Mouse (Mus musculus) thymus, postnatal 10 days (tissue): Measurements from ENCODE around the gene Cep164.
"Not testable (repeated sequence)": the region's sequence is repeated elsewhere in the genome, so short reads cannot be mapped to it uniquely, and the experiment has no call there.

ENCODE experiments used
- DNase-seq, 2 experiments: peaks; one replicate each; pipeline ENCODE4 v3.0.0; 2021; ENCODE audit warnings: low spot score in 2 of 2

Cep164 gene

DNA sequence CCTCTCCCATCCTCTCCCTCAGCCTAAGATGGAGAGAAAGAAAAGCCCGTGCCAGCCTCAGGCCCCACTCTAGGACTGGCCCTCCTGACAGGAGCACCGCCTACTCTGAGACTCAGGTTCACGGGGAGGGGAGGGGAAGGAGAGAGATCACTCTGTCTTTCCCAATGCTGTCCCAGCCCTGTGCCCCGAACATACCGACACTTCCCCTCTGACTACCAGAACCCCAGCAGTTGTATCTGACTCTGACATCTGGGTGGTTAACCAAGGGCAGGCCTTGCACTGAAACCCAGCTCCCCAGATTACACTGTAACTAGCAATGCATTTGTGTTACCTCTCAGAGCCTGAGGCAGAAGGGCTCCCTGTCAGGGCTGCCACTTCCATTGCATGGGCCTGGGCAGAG is 40.1 kb downstream of the Cep164 start:
- DNase-seq = no peak

DNA sequence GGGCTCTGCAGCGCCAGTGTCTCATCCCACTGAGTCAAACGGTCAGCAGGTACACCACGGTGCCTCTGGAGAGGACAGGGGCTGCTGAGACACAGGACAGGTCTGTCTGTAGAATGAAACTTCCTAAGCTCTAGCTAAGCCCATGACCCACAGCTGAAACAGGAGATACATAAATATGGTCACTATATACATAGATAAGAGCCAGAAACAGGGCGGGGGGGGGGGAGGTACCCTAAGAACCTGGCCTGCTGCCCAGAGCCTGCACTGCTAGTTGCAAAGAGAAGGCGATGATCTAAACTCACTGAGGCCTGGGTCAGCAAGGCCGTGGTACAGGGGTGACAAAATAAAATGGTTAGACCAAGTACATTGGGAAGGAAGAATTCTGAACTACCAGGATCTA is 40.9 kb downstream of the Cep164 start:
- DNase-seq = no peak

DNA sequence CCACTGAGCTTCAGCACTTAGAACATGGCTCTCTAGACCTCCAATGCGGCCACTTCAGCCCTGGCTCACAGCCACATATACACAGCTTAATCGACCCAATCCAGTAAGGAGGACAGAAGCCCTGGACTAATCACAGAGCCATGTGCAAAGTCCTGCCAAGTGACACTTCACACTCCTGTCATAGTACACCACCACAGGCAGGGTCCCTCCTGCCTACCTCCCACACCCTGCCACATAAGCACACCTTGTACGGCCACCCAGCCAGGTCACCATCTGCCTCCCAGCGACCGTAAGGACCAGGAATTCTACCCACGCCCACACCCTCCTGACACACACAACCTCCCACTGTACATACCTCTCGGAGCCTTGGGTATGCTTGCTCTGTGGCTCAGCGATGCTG is 41.4 kb downstream of the Cep164 start:
- no peak for DNase-seq

DNA sequence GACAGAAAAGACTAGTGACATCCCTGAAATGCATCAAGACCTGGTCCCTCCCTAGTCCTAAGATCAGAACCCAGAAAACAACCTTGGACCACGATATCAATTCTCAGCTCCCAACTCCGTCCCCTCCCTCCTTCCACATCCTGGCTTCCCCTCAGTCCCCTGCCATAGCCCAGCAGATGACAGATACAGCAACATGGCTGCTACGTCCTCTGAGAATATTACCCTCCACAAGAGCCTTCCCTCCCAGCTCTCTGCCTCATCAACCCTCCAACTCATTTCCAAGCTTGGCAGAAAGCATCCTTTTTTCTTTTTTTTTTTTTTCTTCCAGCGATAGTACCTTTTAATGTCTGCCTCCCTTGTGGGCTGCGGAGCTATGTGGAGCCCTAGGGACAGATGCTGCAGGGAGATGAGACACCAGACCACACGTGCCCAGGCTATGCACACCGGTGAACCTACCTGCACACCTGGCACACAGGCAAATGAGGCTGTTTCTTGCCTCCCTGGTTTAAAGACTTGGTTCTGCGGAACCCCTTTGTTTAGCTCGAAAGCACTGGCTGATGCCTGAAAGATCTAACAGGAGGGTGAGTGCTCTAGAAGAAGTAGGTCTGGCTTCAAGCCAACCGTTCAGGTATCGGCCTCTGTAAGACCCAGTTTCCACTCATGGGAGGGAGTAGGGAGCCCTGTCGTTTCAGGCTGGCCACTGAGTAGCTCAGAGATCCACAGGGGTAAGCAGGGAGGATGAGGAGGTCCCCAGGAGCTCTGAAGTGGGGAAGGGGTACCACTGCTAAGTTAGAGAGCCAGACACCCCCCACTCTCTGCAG is 45.0 kb downstream of the Cep164 start:
- DNase-seq = no peak

DNA sequence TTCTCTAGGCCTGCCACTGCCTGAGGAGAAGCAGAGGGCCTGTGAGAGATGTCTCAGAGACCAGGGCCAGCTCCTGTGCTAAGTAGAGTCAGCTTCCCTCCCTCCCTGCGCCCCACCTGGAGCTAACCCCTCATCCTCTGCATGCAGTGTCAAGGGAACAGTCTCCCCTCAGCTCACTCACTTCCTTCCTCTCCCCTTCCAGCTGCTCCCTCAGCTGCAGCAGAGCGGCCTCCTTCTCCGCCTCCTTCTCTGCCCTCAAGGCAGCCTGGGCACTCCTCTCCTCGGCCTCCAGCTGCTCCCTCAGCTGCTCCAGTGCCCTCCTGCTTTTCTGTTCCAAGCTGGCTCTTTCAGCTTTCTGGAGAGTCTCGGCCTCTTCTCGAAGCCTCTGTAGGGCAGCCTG is 49.3 kb downstream of the Cep164 start:
- no peak for DNase-seq

DNA sequence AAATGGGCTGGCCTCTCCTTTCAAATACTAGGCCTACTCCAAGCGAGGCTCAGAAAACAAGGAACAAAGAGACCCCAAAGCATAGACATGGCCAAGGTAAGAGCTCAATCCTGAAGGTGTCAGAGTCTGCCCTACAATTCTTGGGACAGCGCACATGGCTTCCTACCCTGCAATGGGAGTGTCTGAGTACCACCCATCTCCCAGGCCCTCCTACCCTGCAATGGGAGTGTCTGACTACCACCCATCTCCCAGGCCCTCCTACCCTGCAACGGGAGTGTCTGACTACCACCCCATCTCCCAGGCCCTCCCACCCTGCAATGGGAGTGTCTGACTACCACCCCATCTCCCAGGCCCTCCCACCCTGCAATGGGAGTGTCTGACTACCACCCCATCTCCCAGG is 52.3 kb downstream of the Cep164 start:
- DNase-seq = not testable (repeated sequence)

DNA sequence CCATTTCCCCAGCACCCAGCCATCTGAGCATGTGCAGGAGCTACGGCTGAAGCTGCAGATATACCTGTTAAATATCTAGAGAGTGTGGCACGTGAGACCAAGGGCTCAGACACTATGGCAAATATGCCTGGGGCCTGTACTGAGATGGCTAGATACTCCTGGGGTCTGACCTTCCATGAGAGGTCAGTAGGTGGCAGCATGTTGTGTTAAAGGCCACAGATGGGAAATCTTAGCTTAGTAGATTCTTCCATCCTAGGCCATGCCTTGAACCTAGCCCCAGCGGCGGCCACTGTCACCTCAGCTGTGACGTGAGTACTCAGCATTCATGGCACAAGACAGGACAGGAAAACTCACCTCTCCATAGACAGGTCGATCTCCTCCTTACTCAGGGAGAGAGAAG is 54.4 kb downstream of the Cep164 start:
- DNase-seq = no peak

DNA sequence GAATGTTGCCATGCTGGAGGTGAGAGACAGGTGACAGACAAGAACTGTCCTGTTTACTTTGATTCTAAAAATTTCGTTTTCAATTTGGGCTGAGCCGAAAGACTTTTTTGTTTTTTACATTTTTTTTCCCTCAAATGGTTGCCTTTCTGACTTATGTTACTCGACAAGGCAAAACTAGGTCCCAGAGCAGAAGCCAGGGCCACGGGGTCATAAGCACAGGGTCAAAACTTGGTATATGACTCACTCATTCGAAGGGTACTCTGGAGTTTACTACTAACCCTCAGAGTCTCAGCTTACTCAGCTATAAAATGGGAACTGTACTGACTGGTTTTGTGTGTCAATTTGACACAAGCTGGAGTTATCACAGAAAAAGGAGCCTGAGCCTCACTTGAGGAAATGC is 58.9 kb downstream of the Cep164 start:
- DNase-seq = no peak

DNA sequence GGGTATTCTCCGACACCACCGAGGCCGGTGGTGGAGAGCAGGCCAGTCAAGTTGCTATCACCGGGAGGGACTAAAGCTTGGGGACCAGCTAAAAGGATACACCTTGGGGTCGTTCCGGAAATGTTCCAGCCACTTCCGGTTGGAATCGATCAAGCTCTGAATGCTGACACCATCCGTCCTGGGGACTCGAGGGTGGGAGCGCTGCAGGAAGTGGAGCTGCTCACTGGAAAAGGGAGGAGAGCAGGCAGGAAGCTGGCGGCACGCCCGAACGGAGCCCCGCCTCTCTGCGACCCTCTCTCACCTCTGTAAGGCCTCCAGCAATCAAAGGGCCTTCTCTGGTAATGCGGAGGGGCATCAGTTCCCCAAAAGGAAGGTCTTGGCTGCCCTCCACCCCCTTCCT is 60.1 kb downstream of the Cep164 start:
- no peak for DNase-seq

DNA sequence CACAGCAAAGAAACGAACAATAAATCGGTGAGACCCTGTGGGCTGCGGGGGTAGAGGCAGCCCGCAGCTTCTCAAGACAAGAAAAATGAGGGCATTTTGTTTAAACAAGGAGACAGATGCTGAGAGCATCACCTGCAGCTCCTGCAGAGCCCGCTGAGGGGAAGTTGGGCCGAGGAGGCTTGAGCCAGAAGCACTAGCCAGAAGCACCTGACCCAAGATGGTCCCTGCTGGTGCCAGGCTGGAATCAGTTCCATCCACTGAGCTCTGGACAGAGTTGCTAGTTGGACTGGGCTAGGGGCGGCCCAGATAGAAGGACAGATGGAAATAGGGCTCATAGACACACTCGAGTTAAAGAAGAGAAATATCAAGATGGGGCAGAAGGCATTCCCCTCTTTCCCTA is 61.3 kb downstream of the Cep164 start:
- DNase-seq = no peak

DNA sequence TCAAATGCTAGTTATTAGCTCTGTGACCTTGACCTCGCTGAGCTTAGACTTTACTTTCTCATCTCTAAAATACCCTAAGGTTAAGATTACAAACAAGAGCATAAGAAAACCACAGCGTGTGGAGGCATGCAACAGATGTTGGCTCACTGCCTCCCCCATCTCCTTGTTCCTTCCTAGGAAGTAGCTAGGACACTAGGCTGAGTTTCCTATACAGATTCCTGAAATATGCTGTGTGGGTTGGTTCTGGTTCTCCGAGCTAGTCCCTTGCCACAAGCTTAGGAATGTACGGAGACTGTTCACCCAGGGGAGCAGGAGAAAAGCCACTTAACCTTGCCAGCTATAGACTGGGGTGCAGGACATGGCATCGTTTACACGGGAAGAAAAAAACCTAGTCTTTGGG is 62.3 kb downstream of the Cep164 start:
- no peak for DNase-seq

DNA sequence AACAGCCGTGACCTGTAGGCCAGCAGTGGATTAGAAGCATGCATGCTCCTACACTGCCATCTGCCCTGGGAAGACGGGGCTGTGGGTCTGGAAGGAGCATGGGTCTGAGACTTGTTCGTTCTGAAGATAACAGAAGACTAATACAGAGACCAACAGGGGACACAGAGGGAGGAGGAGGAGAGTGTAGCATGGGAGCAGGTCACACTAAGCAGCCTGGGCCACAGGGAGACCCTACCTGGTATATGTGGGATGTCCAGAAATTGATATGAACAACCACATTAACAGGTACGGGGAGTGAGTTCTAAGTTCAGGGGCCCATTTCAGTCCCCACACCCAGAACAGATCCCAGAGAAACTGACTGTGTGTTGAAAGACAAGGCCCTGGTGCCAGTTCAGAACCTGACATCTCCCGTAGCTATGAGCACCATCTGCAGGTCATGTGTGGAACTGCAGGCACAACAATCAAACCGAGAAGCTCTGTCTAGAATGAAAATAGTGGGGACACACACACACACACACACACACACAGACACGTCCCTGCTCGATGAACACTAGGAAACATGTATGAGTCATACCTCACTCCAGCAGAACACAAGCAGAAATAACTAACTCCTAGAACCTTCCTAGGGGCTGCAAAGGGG is 73.9 kb downstream of the Cep164 start:
- DNase-seq = peak in 1 of 2 experiments; percentile 37

DNA sequence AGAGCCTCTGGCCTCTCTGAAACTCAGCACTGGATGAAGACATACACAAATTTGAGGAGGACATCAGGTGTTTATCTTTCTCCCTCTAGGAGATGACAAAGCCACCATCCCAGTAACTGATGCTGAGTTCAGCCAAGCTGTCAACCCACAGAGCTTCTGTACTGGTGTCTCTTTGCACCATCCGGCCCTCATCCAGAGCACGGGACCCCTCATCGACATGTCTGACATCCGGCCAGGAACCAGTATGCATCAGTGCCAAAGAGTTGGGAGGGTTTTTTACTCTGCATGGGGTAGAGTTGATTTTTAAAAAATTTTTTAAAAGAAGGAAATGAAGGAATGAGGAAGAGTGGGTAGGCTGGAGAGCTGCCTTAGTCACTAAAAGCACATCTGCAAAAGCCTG is 78.6 kb downstream of the Cep164 start:
- DNase-seq = no peak

DNA sequence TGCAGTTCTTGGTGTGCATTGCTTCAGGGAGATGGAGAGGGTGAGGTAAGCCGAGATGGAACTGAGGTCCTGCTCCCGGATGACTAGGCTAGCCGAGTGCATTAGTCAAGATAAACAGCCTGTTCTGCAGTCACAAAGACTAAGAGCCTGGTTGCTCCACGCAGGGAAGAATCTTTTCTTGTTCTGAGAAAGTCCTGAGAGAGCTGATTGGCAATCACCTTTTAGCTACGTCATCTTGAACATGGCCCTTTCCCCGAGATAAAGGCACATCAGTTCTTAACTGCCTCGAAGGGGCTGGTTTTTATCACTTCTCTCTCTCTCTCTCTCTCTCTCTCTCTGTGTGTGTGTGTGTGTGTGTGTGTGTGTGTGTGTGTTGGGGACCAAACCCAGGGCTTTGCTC is 83.0 kb downstream of the Cep164 start:
- DNase-seq = no peak

DNA sequence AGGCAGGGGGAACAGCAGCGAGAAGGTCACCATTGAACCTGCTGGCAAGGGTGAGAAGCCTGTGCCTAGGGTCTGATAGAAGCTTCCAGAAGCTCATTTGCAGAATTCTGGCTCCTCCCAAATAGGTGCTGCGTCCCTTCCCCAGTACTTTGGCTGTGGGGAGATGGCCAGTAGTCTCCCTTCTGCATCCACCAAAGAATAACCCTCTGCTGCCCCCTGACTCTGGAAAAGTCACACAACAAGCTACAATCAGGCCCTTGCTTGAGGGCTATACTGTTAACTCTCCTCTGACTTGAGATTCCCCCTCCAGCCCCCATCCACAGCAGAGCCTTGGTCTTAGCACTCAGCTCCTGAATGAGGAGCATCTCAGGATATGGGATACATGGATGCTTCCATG is 87.9 kb downstream of the Cep164 start:
- DNase-seq = no peak

DNA sequence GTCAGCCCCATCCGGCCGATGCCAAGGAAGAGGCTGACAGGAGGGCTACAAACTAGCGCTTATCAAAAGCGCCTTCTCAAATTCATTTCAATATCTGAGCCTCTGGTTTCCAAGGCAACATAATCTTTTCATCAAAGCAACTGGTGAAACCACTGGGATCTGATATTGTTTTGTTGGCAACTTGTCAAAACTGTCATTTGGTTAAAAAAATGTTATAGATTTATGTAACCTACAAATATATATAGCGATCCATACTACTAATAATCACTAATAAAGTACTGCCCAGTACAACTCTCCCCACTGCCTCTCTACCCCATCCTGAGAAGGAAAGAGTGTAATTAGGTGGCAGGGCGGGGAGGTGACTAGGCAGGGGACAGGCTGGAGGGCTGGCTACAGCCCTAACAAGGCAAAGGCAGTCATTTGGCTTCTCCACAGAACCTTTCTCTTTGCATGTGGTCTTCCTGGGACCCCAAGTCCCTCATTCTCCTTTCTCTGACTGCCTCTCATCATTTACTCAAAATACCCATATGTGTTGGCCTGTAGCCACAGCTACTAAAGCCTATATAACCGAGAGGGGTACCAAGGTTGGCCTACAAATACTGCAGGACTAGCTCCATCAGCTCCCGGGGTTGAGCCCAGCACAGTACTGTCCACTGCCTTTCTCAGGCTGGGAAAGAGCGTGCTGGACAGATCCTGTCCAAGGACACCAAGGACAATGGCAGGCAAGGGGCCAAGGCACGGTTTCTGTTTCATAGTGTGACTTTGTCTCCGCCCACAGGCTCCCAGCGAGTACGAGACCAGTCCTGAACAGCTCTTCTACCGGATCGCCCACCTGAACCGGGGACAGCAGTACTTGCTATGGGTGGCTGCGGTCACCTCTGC is 88.5 kb downstream of the Cep164 start:
- no peak for DNase-seq

DNA sequence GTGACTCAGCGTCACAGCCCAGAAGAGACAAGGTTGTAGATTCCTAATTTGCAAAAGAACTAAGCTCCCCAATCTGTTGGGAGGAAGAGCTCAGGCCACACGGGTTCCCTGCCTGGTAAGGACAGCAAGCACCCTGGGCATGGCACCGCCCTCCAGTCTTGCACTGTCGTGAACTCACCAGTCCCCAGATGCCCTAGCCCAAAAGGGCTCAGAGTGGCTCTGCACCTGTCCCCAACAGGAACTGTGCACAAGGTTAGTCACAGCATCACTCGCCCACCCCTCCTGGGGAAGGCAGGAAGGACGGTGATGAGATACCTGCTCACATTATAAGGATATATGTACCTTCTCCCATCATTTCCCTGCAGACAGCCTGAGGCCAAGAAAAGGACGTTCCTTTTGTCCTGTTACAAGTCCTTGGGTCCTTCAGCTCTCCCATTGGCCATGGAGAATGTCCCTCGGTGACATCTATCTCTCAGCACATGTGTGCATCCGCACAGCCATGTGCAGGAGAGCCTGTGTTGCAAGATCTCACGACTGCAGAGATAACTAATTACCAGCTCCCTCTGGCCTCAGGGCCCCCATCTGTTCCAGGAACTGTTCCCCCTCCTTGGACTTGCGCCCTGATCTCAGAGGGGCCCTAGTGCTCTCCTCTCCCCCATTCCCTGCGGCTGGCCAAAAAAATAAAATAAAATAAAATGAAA is 89.3 kb downstream of the Cep164 start:
- DNase-seq = no peak

DNA sequence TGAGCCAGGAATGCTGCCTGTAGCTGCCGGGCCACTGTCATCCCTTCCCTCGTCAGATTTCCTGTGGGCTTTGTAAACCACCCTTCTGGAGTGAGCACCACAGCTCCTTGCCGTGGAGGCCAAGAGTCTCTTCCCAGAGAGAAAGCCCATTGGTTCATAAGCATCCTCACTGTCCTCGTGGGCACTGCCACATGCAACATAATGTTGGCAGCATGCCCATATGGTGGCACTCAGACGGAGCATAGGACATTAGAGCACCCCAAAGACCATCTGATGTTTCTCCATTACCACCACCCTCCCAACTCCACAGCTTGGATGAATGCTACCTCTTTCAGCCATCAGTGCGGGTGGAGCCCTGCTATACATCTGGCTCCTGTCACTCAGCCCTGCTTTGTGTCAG is 95.2 kb downstream of the Cep164 start:
- no peak for DNase-seq

DNA sequence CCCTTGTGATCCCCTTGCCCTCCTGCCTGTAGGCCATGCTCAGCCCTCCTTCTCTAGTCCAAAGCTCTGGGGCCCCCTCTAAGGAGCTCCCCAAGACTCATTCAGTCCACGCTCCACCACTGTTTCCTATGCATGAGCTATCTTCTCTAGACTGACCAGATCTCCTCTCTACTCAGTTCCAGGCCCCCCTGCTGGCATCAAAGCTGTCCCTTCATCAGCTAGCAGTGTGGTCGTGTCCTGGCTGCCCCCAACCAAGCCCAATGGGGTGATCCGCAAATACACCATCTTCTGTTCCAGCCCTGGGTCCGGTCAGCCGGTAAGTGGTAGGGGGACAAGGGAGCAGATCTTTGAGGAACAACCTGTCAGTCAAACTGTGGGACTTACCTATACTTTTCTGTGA is 96.6 kb downstream of the Cep164 start:
- DNase-seq = no peak

DNA sequence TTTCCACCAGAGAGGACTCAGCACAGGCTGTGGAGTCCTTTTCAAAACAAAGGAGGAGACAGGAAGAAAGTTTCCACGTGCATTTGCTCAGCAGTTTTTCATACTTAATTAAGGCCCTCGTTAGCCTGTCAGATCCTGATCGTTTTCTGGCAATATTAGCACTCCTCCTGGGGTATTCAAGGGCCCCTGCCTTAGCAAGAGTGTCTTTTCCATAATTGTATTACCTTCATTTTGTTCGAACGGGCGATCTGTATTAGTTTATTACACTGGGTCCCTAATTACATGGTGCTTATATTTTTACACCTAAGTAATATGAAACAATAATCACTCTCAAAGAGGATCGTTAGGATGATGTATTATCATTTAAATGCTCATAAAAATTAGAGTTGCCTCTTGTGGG is 108.5 kb downstream of the Cep164 start:
- DNase-seq = no peak
